Mouse (Mus musculus): Measurements from ENCODE around the gene Crnn. TPM values are rescaled to one million over a fixed set of nuclear protein-coding genes. Genes with fewer than 3 reads are reported as not detected.

Crnn gene
- polyA plus RNA-seq, 1 experiment from 2014 or later, result not detected

Other genes with a start within 250 kb of the Crnn start
- not detected in 2 replicates for gene Lce3a, start 218.6 kb upstream of the Crnn start, polyA plus RNA-seq (2015; fragmentation: Nextera tagmentation; extraction: Ambion mirVana)
- gene Lce3b, start 211.8 kb upstream of the Crnn start, polyA plus RNA-seq (2015; fragmentation: Nextera tagmentation; extraction: Ambion mirVana), result not detected in 2 replicates
- not detected in 2 replicates for gene Lce3c, start 200.3 kb upstream of the Crnn start, polyA plus RNA-seq (2015; fragmentation: Nextera tagmentation; extraction: Ambion mirVana)
- gene Lce3d, start 187.4 kb upstream of the Crnn start, polyA plus RNA-seq (2015; fragmentation: Nextera tagmentation; extraction: Ambion mirVana), result not detected in 2 replicates
- gene Lce3e, start 177.7 kb upstream of the Crnn start, polyA plus RNA-seq (2015; fragmentation: Nextera tagmentation; extraction: Ambion mirVana), result not detected in 2 replicates
- gene Lce3f, start 152.6 kb upstream of the Crnn start, polyA plus RNA-seq (2015; fragmentation: Nextera tagmentation; extraction: Ambion mirVana), result not detected in 2 replicates
- gene Crct1, start 129.1 kb upstream of the Crnn start, polyA plus RNA-seq (2015; fragmentation: Nextera tagmentation; extraction: Ambion mirVana), result 0.45 and 0.64 TPM in 2 replicates
- not detected in 2 replicates for gene Lce1m, start 125.7 kb upstream of the Crnn start, polyA plus RNA-seq (2015; fragmentation: Nextera tagmentation; extraction: Ambion mirVana)
- 0.22 TPM in 1 of 2 replicates, not detected in the other for gene Gm4858, start 76.0 kb upstream of the Crnn start, polyA plus RNA-seq (2015; fragmentation: Nextera tagmentation; extraction: Ambion mirVana)
- not detected in 2 replicates for gene Flg2, start 52.5 kb downstream of the Crnn start, polyA plus RNA-seq (2015; fragmentation: Nextera tagmentation; extraction: Ambion mirVana)
- gene Flg, start 128.7 kb downstream of the Crnn start, polyA plus RNA-seq (2015; fragmentation: Nextera tagmentation; extraction: Ambion mirVana), result 0.04 and 0.06 TPM in 2 replicates
- gene Hrnr, start 175.0 kb downstream of the Crnn start, polyA plus RNA-seq (2015; fragmentation: Nextera tagmentation; extraction: Ambion mirVana), result 0.01 and 0.48 TPM in 2 replicates
- gene Rptn, start 248.9 kb downstream of the Crnn start, polyA plus RNA-seq (2015; fragmentation: Nextera tagmentation; extraction: Ambion mirVana), result not detected in 2 replicates

All from kidney, embryonic 15.5 days (tissue).